Mouse (Mus musculus): ENCODE measurements around the gene Gm40193. TPM values are rescaled to one million over a fixed set of nuclear protein-coding genes. Genes with fewer than 3 reads are reported as not detected.
"Not testable (repeated sequence)": the region's sequence is repeated elsewhere in the genome, so short reads cannot be mapped to it uniquely, and the experiment has no call there.

Gene Gm40193
- polyA plus RNA-seq, 1 experiment, result not detected

- TF ChIP-seq TAL1 (IDR thresholded peaks at IDR 0.05; ENCODE audit: low read length) (no peak), GATA1 (IDR thresholded peaks at IDR 0.05; ENCODE audit: low read length) (no peak)
- peaks cover 48% of the 10 kb centered on the region for H3K4me1 ChIP-seq (ENCODE audit: control insufficient read depth)
- H3K4me3 ChIP-seq (replicated peaks), result no peak overlapping the region
These were observed 38.9 kb upstream of the Gm40193 start for GRCm38 (mm10) chr11:70571641-70572040.

GRCm38 (mm10) chr11:70570614-70571013, 37.9 kb upstream of the Gm40193 start:
- peaks cover 13% of the 10 kb centered on the region for H3K36me3 ChIP-seq (ENCODE audit: control insufficient read depth)
- not testable (repeated sequence) for H3K4me3 ChIP-seq (replicated peaks); H3K9me3 ChIP-seq (ENCODE audit: control insufficient read depth, low read length); H3K27me3 ChIP-seq (ENCODE audit: control insufficient read depth)
- peaks cover 48% of the 10 kb centered on the region for H3K4me1 ChIP-seq (ENCODE audit: control insufficient read depth)

More at GRCm38 (mm10) chr11:70571641-70572040, 38.9 kb upstream of the Gm40193 start:
- H3K36me3 ChIP-seq (ENCODE audit: control insufficient read depth), result peaks cover 13% of the 10 kb centered on the region
- no peaks in the 10 kb centered on the region for H3K27me3 ChIP-seq (ENCODE audit: control insufficient read depth)
- H3K9me3 ChIP-seq (ENCODE audit: control insufficient read depth, low read length), result no peaks in the 10 kb centered on the region

GRCm38 (mm10) chr11:70566586-70566985, 33.8 kb upstream of the Gm40193 start:
- no peak for TF ChIP-seq TAL1 (IDR thresholded peaks at IDR 0.05; ENCODE audit: low read length)
- TF ChIP-seq GATA1 (IDR thresholded peaks at IDR 0.05; ENCODE audit: low read length), result no peak
- Histone ChIP-seq H3K4me1 (ENCODE audit: control insufficient read depth) (peaks cover 66% of the 10 kb centered on the region), H3K27me3 (ENCODE audit: control insufficient read depth) (no peaks in the 10 kb centered on the region), H3K9me3 (ENCODE audit: control insufficient read depth, low read length) (no peaks in the 10 kb centered on the region), H3K4me3 (replicated peaks) (no peak overlapping the region), H3K36me3 (ENCODE audit: control insufficient read depth) (peaks cover 13% of the 10 kb centered on the region)

- H3K27me3 ChIP-seq (ENCODE audit: control insufficient read depth), result no peaks in the 10 kb centered on the region
- peaks cover 46% of the 10 kb centered on the region for H3K4me1 ChIP-seq (ENCODE audit: control insufficient read depth)
- peak overlapping the region; percentile 85 for H3K4me3 ChIP-seq (replicated peaks)
- TF ChIP-seq TAL1 (IDR thresholded peaks at IDR 0.05; ENCODE audit: low read length), result no peak
- no peak for TF ChIP-seq GATA1 (IDR thresholded peaks at IDR 0.05; ENCODE audit: low read length)
- no peaks in the 10 kb centered on the region for H3K9me3 ChIP-seq (ENCODE audit: control insufficient read depth, low read length)
- peaks cover 13% of the 10 kb centered on the region for H3K36me3 ChIP-seq (ENCODE audit: control insufficient read depth)
These were observed 31.6 kb upstream of the Gm40193 start for GRCm38 (mm10) chr11:70564276-70564873.

- Histone ChIP-seq H3K4me3 (replicated peaks) (peak overlapping the region; percentile 85), H3K36me3 (ENCODE audit: control insufficient read depth) (peaks cover 13% of the 10 kb centered on the region), H3K9me3 (ENCODE audit: control insufficient read depth, low read length) (no peaks in the 10 kb centered on the region), H3K4me1 (ENCODE audit: control insufficient read depth) (peaks cover 44% of the 10 kb centered on the region), H3K27me3 (ENCODE audit: control insufficient read depth) (no peaks in the 10 kb centered on the region)
- TF ChIP-seq GATA1 (IDR thresholded peaks at IDR 0.05; ENCODE audit: low read length) (no peak), TAL1 (IDR thresholded peaks at IDR 0.05; ENCODE audit: low read length) (no peak)
These were observed 30.9 kb upstream of the Gm40193 start for GRCm38 (mm10) chr11:70563470-70564275.

GRCm38 (mm10) chr11:70562995-70563469, 30.3 kb upstream of the Gm40193 start:
- TF ChIP-seq TAL1 (IDR thresholded peaks at IDR 0.05; ENCODE audit: low read length) (no peak), GATA1 (IDR thresholded peaks at IDR 0.05; ENCODE audit: low read length) (no peak)
- peaks cover 42% of the 10 kb centered on the region for H3K4me1 ChIP-seq (ENCODE audit: control insufficient read depth)
- no peaks in the 10 kb centered on the region for H3K27me3 ChIP-seq (ENCODE audit: control insufficient read depth)
- peaks cover 9% of the 10 kb centered on the region for H3K36me3 ChIP-seq (ENCODE audit: control insufficient read depth)
- H3K9me3 ChIP-seq (ENCODE audit: control insufficient read depth, low read length), result no peaks in the 10 kb centered on the region
- H3K4me3 ChIP-seq (replicated peaks), result peak overlapping the region; percentile 85

- H3K4me1 ChIP-seq (ENCODE audit: control insufficient read depth), result peaks cover 42% of the 10 kb centered on the region
- H3K9me3 ChIP-seq (ENCODE audit: control insufficient read depth, low read length), result no peaks in the 10 kb centered on the region
- no peaks in the 10 kb centered on the region for H3K27me3 ChIP-seq (ENCODE audit: control insufficient read depth)
- TF ChIP-seq TAL1 (IDR thresholded peaks at IDR 0.05; ENCODE audit: low read length) (no peak), GATA1 (IDR thresholded peaks at IDR 0.05; ENCODE audit: low read length) (no peak)
- peak within 1 kb of the TSS; percentile 85 for H3K4me3 ChIP-seq (replicated peaks)
- peaks cover 5% of the 10 kb centered on the region for H3K36me3 ChIP-seq (ENCODE audit: control insufficient read depth)
These were observed 29.7 kb upstream of the Gm40193 start, which contains the start of gene Mink1 for GRCm38 (mm10) chr11:70562287-70562994. Gene Mink1 (plus strand): TSS chr11:70562881.

GRCm38 (mm10) chr11:70561937-70562286, 29.2 kb upstream of the Gm40193 start:
- Histone ChIP-seq H3K4me3 (replicated peaks) (peak overlapping the region; percentile 85), H3K36me3 (ENCODE audit: control insufficient read depth) (peaks cover under 1% of the 10 kb centered on the region), H3K9me3 (ENCODE audit: control insufficient read depth, low read length) (no peaks in the 10 kb centered on the region), H3K27me3 (ENCODE audit: control insufficient read depth) (no peaks in the 10 kb centered on the region), H3K4me1 (ENCODE audit: control insufficient read depth) (peaks cover 40% of the 10 kb centered on the region)
- TF ChIP-seq GATA1 (IDR thresholded peaks at IDR 0.05; ENCODE audit: low read length) (no peak), TAL1 (IDR thresholded peaks at IDR 0.05; ENCODE audit: low read length) (no peak)

- TF ChIP-seq TAL1 (IDR thresholded peaks at IDR 0.05; ENCODE audit: low read length) (no peak), GATA1 (IDR thresholded peaks at IDR 0.05; ENCODE audit: low read length) (no peak)
- Histone ChIP-seq H3K27me3 (ENCODE audit: control insufficient read depth) (peaks cover 12% of the 10 kb centered on the region), H3K36me3 (ENCODE audit: control insufficient read depth) (no peaks in the 10 kb centered on the region; the same call in 1 of the 2 replicates), H3K4me1 (ENCODE audit: control insufficient read depth) (peaks cover 8% of the 10 kb centered on the region), H3K4me3 (replicated peaks) (no peak overlapping the region), H3K9me3 (ENCODE audit: control insufficient read depth, low read length) (no peaks in the 10 kb centered on the region)
These were observed 24.8 kb upstream of the Gm40193 start for GRCm38 (mm10) chr11:70557545-70557944.
